Mouse (Mus musculus) hindbrain, embryonic 11.5 days (tissue): ENCODE measurements at regions not wholly inside any gene's neighbourhood (a gene's known extent, or its start where the extent isn't known, plus 50 kb on each side); places are given as distances from the start of the nearest gene placed in this dataset.

Experiments
- ATAC-seq: fragments of 200-750 bp; cut with Nextera tagmentation; 2 replicates; pipeline ENCODE4 v1.8.0; 2017; ENCODE audit warnings: mild to moderate bottlenecking, moderate TSS enrichment, moderate library complexity; ENCODE audit not compliant: low FRiP score
- DNase-seq: peaks from one replicate; pipeline ENCODE4 v3.0.0-alpha.2; 2015; ENCODE audit warnings: low spot score
- H3K27ac ChIP-seq: fragments of 300-500 bp; sonication (generic); 2 replicates; pipeline ENCODE4 v1.5.1; 2014; ENCODE audit warnings: mild to moderate bottlenecking, low read depth, low read length
- H3K27me3 ChIP-seq: fragments of 300-500 bp; sonication (generic); 2 replicates; pipeline ENCODE4 v1.6.1; 2014; ENCODE audit warnings: mild to moderate bottlenecking, low read length, moderate library complexity, mixed read lengths; ENCODE audit not compliant: control insufficient read depth, insufficient read depth
- H3K36me3 ChIP-seq: fragments of 300-500 bp; sonication (generic); 2 replicates; pipeline ENCODE4 v1.6.1; 2014; ENCODE audit warnings: mild to moderate bottlenecking, low read length, moderate library complexity, mixed read lengths; ENCODE audit not compliant: control insufficient read depth, insufficient read depth
- H3K4me1 ChIP-seq: fragments of 300-500 bp; sonication (generic); replicated peaks from 2 replicates; pipeline ENCODE4 v1.6.1; 2014; ENCODE audit warnings: low read length, mixed read lengths; ENCODE audit not compliant: control insufficient read depth, insufficient read depth
- H3K4me2 ChIP-seq: fragments of 300-500 bp; sonication (generic); replicated peaks from 2 replicates; pipeline ENCODE4 v1.6.1; 2014; ENCODE audit warnings: mild to moderate bottlenecking, low read depth, low read length
- H3K4me3 ChIP-seq: fragments of 300-500 bp; sonication (generic); 2 replicates; pipeline ENCODE4 v1.5.1; 2014; ENCODE audit warnings: low read depth, low read length
- H3K9ac ChIP-seq: fragments of 300-500 bp; sonication (generic); 2 replicates; pipeline ENCODE4 v1.6.1; 2014; ENCODE audit warnings: low read depth, low read length
- H3K9me3 ChIP-seq: fragments of 300-500 bp; sonication (generic); 2 replicates; pipeline ENCODE4 v1.6.1; 2016; ENCODE audit warnings: low read length; ENCODE audit not compliant: control insufficient read depth
- WGBS: fragments of 180-500 bp; shearing (Covaris S2); extraction: QIAGEN DNeasy Blood & Tissue Kit; methylation state at CpG from one replicate; pipeline ENCODE4 v1.1.7; 2014; 5-methylcytosine and 5-hydroxymethylcytosine counted together

DNA sequence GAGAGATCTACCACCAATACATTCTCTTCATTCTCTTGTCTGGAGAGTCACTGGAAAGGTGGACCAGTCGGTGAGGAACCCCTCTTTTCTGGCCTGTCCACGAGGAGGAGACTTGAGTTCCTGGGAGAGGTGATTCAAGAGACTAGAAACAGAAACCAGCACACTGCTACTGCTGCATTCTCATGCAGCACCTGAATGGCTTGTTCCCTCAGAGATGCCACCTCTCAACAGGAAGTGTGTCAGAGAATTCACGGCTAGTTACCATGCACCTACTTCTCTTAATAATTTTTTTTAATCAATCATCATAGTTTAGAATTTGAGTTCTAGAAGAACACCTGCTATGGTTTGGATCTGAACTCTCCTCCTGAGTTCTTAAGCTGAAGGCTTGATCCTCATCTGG, 52.0 kb upstream of the Dynlrb2 start:
- no peak overlapping the region for H3K9ac ChIP-seq
- H3K4me3 ChIP-seq, result no peak overlapping the region
- no peak for ATAC-seq
- H3K27me3 ChIP-seq, result no peaks in the 10 kb centered on the region
- no peaks in the 10 kb centered on the region for H3K9me3 ChIP-seq
- 86% methylated on average over 3 of the region's 3 CpGs for WGBS
- no peak for DNase-seq
- no peak overlapping the region for H3K4me2 ChIP-seq
- no peaks in the 10 kb centered on the region for H3K36me3 ChIP-seq
- no peaks in the 10 kb centered on the region for H3K4me1 ChIP-seq
- H3K27ac ChIP-seq, result no peak overlapping the region

DNA sequence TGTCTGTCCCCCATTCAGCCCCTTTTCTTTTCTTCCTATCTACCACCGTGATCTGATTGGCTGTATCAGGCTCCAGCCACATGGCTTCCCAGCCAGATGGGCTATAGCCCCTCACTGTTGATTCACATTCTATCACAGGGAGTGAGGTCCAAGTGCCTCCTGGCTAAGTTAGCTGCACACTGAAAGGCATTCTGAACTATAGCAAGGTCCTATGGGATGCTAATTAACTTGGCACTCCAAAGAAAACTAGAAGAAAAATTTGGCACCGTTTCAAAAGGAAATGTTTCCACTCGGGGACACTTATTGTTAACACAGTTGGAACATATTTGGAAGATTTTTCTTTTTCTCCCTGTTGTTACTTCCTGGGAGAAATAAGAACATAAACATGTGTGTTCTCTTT, 53.4 kb upstream of the Dynlrb2 start:
- Histone ChIP-seq H3K4me3 (no peak overlapping the region), H3K4me2 (no peak overlapping the region), H3K9ac (no peak overlapping the region), H3K27me3 (no peaks in the 10 kb centered on the region), H3K9me3 (no peaks in the 10 kb centered on the region), H3K4me1 (no peaks in the 10 kb centered on the region), H3K36me3 (no peaks in the 10 kb centered on the region), H3K27ac (no peak overlapping the region)
- ATAC-seq (no peak), DNase-seq (no peak)
- WGBS, result 75% methylated on average over 3 of the region's 3 CpGs

DNA sequence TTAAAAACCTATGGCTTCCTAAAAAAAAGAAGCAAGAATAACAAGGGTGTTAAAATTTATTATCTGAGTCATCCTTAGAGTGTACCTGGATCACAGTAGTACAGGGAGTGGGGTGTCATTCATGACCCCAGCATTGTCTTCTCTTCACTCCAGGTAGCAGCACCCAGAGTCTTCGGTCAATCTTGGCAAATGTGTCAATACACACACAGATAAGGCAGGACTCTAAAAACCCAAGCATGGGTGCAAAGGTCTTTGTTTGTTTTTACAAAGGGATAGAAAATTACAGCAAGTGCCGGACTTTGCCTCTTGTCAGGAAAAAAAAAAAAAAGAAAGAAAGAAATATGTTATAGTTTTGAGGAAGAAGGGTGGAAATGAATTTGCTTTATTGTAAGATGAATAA, 57.3 kb upstream of the Dynlrb2 start:
- Histone ChIP-seq H3K9ac (no peak overlapping the region), H3K4me1 (no peaks in the 10 kb centered on the region), H3K27ac (no peak overlapping the region), H3K4me3 (no peak overlapping the region), H3K36me3 (no peaks in the 10 kb centered on the region), H3K4me2 (no peak overlapping the region), H3K27me3 (no peaks in the 10 kb centered on the region), H3K9me3 (no peaks in the 10 kb centered on the region)
- WGBS, result 88% methylated on average over 2 of the region's 2 CpGs
- no peak for ATAC-seq
- DNase-seq, result no peak

DNA sequence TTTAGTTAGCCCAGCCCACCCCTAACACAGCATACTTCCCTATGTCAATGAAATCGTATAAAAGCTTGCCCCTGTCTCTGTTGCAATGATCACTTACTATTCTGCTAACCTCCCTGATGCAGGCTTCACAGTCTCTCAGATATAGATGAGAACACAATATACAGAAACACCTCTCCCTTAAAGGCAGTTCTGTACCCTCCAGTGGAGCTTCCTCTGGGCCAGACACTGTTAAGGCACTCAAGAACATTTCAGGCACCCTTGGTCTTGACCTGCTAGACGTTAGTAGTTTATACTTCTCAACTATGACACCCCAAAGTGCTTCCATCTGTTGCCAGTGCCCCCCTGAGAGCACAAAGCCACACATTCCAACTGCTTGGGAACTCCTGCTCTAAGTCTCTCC, 61.9 kb upstream of the Dynlrb2 start:
- Histone ChIP-seq H3K9ac (no peak overlapping the region), H3K4me2 (no peak overlapping the region), H3K36me3 (no peaks in the 10 kb centered on the region), H3K27ac (no peak overlapping the region), H3K4me3 (no peak overlapping the region), H3K4me1 (no peaks in the 10 kb centered on the region), H3K9me3 (no peaks in the 10 kb centered on the region), H3K27me3 (no peaks in the 10 kb centered on the region)
- DNase-seq, result no peak
- no peak for ATAC-seq
- WGBS, result 54% methylated on average over 2 of the region's 2 CpGs

DNA sequence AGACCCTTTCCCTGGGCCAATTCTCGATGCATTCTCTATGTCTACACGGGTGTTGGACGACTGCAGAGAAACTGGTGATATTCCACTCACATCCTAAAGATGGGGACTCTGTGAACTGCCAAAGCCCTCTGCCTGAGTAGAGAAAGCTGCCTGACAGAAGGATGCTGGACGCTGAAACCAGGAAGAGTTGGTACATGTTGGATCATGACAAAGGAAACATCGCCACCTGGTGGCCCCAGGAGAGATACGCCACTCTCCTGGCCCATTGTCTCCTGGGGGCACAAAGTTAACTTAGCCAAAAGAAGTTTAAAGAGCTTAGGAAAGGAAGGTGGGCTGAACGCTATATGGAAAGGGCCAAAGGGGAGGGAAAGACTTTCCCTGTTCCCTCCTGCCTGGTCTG, 65.9 kb upstream of the Dynlrb2 start:
- no peaks in the 10 kb centered on the region for H3K27me3 ChIP-seq
- no peaks in the 10 kb centered on the region for H3K9me3 ChIP-seq
- peak; percentile 90 for DNase-seq
- H3K27ac ChIP-seq, result no peak overlapping the region
- WGBS, result 20% methylated on average over 7 of the region's 7 CpGs
- ATAC-seq, result no peak
- H3K36me3 ChIP-seq, result no peaks in the 10 kb centered on the region
- no peak overlapping the region for H3K4me2 ChIP-seq
- 0 out of 2 replicates have a peak, but pooled peaks cover 2% of the 10 kb centered on the region for H3K4me1 ChIP-seq
- H3K4me3 ChIP-seq, result no peak overlapping the region
- no peak overlapping the region for H3K9ac ChIP-seq

DNA sequence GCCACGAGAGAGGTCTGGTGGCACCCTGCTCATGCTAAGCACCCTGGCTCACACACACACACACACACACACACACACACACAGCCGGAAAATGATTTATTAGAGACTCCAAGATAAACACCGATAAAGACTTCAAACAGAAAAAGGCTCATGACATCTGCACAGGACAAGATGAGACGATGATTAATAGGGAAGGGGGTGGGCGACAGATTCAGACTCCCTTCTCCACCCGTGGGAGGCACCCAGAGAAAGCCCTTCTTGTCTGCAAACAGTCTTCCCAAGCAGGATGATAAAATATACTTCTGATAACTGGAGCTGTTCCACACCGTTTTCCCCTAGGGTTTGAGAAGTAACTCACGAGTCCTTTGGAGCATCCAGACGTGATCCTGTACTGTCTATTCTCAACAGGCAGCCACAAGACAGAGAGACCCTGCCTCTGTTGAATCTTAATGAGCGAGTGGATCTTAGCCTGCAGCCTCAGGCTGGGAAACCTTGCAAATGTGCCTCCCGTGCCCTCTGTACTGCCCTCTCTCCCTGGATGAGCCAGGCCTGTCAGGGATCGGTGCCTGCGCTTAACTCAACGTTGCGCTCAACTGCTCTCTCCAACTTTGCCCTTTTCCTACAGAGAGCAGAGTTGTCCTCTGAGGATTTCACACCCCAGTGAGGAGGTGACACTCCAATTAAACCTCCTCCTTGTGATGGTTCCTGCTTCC, 69.3 kb upstream of the Dynlrb2 start:
- no peak overlapping the region for H3K4me2 ChIP-seq
- DNase-seq (no peak), ATAC-seq (no peak)
- no peaks in the 10 kb centered on the region for H3K36me3 ChIP-seq
- no peaks in the 10 kb centered on the region for H3K27me3 ChIP-seq
- H3K4me1 ChIP-seq, result 0 out of 2 replicates have a peak, but pooled peaks cover 2% of the 10 kb centered on the region
- H3K9ac ChIP-seq, result no peak overlapping the region
- H3K4me3 ChIP-seq, result no peak overlapping the region
- no peaks in the 10 kb centered on the region for H3K9me3 ChIP-seq
- H3K27ac ChIP-seq, result no peak overlapping the region
- WGBS, result 61% methylated on average over 15 of the region's 15 CpGs

DNA sequence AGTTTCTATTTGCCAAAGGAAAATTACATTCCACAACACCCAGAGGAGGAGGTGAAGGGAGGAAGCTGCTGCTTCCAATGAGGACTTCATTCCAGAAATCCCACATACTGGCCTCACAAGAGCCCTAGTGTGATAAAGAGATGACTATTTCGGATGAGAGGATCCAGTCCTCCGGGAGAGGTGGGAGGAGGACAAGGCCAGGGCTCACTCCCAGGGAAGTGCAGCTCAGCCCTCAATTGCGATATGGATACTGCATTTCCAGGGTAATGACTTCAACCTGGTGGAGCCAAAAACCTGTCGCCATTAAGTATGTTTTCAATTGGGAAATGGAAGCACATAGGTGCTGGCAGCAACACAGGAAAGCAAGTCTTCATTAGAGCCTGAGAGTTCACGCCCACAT, 74.7 kb upstream of the Dynlrb2 start:
- no peaks in the 10 kb centered on the region for H3K27me3 ChIP-seq
- no peak overlapping the region for H3K9ac ChIP-seq
- 85% methylated on average over 5 of the region's 5 CpGs for WGBS
- H3K4me2 ChIP-seq, result no peak overlapping the region
- no peak overlapping the region for H3K27ac ChIP-seq
- DNase-seq (no peak), ATAC-seq (no peak)
- no peaks in the 10 kb centered on the region for H3K36me3 ChIP-seq
- H3K9me3 ChIP-seq, result no peaks in the 10 kb centered on the region
- H3K4me1 ChIP-seq, result no peaks in the 10 kb centered on the region
- H3K4me3 ChIP-seq, result no peak overlapping the region

DNA sequence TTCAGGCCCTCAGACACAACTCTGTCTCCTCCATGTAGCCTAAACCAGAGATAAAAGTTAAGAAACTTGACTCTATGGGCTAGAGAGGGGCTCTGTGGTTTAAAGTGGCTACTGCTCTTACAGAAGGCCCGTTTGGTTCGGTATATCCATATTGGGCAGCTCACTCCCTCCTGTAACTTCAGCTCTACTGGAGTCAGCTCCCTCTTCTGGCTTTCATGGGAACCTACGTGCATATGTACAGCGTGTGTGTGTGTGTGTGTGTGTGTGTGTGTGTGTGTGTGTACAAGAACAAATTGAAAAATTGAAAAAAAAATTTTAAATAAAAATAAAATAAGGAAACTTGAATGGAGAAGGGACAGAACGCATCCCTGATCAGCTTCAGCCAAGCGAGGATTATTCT, 75.1 kb upstream of the Dynlrb2 start:
- WGBS, result 79% methylated on average over 6 of the region's 6 CpGs
- no peak for ATAC-seq
- no peaks in the 10 kb centered on the region for H3K27me3 ChIP-seq

DNA sequence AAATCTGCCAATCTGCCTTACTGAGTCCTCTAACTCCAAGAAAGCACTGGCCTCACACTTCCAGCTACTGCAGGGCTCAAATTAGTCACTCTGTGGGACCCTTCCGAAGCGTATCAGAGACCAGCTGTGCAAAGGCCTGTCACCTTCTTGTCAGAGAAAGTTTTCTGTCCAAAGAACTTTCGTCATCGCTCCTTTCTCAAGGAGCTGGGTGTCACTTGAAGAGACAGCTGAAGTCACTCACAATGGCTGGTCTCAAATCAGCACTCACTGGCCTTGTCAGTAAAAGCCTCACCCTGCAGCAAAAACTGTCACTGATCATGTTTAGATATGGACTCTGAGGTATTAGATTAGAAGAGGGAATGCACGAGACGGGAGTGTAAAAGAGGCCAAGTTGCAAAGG, 81.9 kb upstream of the Dynlrb2 start:
- ATAC-seq (no peak), DNase-seq (no peak)
- Histone ChIP-seq H3K27me3 (no peaks in the 10 kb centered on the region), H3K27ac (no peak overlapping the region), H3K36me3 (no peaks in the 10 kb centered on the region), H3K4me3 (no peak overlapping the region), H3K9me3 (no peaks in the 10 kb centered on the region), H3K4me2 (no peak overlapping the region), H3K4me1 (no peaks in the 10 kb centered on the region), H3K9ac (no peak overlapping the region)
- 69% methylated on average over 6 of the region's 6 CpGs for WGBS

More for the DNA sequence above, 75.1 kb upstream of the Dynlrb2 start:
- Histone ChIP-seq H3K4me2 (no peak overlapping the region), H3K9ac (no peak overlapping the region), H3K4me3 (no peak overlapping the region), H3K4me1 (no peaks in the 10 kb centered on the region), H3K36me3 (no peaks in the 10 kb centered on the region), H3K27ac (no peak overlapping the region), H3K9me3 (no peaks in the 10 kb centered on the region)
- DNase-seq, result no peak
